Mouse (Mus musculus): ENCODE data around the gene Arid1a. TPM values are rescaled to one million over a fixed set of nuclear protein-coding genes. Genes with fewer than 3 reads are reported as not detected.

The Arid1a gene
- total RNA-seq, 2 experiments from 2014 or later, result 28.2 to 136 TPM

DNA sequence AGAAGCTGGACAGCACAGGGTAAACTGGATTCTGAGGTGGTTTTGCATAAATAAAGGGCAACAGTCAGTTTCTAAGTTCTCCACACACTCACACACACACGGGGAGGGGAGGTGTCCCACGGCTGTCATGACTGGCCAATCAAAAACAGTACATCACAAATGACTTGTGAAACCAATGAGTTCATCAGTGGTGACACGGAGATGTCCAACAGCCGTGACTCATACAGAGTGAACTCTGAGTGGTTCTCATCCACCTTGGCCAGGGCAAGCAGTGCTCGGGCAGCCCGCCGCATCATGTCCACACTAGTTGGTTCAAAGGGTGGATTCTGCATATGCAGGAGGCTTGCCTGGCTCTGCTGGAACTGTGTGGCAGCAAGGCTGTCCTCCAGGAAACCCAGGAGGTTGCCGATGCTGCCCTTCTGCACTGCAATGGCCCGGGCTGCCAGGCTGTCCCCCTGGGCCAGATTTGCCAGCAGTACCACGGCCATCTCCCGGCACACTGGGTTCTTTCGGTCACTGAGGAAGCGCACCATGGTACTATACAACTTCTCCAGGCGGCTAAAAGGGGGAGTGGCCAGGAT lies 76.3 kb downstream of the Arid1a start:
- no peak for ATAC-seq (replicated peaks; ENCODE audit: low FRiP score, low TSS enrichment, poor library complexity, severe bottlenecking)

GRCm38 (mm10) chr4:133679629-133680028 lies 76.9 kb downstream of the Arid1a start:
- ATAC-seq (replicated peaks; ENCODE audit: low FRiP score, low TSS enrichment, poor library complexity, severe bottlenecking), result no peak

GRCm38 (mm10) chr4:133677266-133677665 lies 79.3 kb downstream of the Arid1a start:
- no peak for ATAC-seq (replicated peaks; ENCODE audit: low FRiP score, low TSS enrichment, poor library complexity, severe bottlenecking)

GRCm38 (mm10) chr4:133676189-133676588 lies 80.4 kb downstream of the Arid1a start:
- no peak for ATAC-seq (replicated peaks; ENCODE audit: low FRiP score, low TSS enrichment, poor library complexity, severe bottlenecking)

GRCm38 (mm10) chr4:133675594-133676016 lies 81.0 kb downstream of the Arid1a start:
- no peak for ATAC-seq (replicated peaks; ENCODE audit: low FRiP score, low TSS enrichment, poor library complexity, severe bottlenecking)

GRCm38 (mm10) chr4:133674331-133674695 lies 82.3 kb downstream of the Arid1a start:
- no peak for ATAC-seq (replicated peaks; ENCODE audit: low FRiP score, low TSS enrichment, poor library complexity, severe bottlenecking)

DNA sequence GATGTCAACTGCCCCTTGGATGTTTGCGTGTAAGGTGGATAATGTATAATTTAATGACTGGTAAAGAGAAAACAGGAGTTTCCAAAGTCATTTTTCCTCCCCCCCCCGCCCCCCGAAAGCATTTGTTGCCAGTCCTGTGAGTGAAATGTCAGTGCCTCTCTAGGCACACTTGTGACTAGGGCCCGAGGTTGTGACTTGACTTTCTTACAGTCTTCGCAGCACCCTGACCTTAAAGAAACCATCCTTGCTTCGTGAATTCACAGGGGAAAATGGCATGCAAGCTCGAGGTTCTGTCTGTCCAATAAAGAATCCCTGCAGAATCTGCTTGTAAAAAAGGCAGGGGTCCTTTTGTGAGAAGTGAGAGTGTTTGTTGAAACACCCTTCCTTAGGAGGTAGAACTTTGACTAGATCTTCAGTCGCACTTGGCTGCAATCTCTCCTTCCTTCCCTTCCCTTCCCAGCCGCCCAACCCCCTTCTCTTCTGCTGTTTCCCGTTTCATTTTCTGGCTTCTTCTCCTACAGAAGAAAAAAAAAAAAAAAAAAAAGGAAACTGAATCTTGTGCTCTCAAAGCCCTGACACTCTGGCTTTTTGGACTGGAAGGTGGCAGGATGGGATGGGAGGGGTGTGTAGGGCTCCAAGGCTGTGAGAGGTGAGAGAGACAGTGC lies 82.8 kb downstream of the Arid1a start:
- 0 out of 2 replicates have a peak, but pooled peaks have one; percentile 1 for ATAC-seq (replicated peaks; ENCODE audit: low FRiP score, low TSS enrichment, poor library complexity, severe bottlenecking)

DNA sequence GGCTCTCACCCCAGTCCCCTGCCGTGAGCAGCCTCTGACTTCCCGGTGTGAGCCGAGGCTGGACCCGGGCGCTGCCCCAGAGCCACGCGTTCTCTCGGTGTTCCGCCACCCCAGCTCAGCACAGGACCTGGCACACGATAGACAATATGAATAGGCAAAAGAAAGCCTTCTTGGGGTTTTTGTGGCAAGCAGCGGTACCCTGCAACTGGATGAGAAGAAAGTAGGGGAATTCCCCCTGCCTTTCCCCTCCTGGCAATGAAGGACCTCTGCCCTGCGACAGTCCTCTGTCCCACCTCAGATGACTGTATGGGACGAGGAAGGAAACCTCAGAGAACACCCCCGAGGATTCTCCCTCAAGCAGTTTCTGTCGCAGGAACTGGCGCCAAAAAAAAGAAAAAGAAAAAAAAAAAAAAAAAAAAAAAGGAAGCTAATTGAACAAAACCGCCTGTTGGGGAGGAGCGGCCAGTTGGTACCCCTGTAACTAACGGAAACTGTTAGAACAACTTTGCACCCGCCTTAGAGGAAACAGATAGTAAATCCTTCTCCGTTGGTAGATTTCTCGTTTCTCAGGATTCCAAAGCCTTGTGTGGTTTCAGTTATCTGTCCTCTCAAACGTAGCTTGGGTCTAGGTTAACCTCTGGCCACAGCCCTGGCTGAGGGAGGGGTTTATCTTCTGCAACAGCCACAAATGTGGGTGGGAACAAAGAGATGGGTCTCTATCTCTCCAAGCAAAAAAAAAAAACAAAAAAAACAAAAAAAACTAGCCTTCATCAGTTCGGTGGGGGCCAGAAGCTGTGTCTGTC lies 83.5 kb downstream of the Arid1a start:
- peak; percentile 64 for ATAC-seq (replicated peaks; ENCODE audit: low FRiP score, low TSS enrichment, poor library complexity, severe bottlenecking)

DNA sequence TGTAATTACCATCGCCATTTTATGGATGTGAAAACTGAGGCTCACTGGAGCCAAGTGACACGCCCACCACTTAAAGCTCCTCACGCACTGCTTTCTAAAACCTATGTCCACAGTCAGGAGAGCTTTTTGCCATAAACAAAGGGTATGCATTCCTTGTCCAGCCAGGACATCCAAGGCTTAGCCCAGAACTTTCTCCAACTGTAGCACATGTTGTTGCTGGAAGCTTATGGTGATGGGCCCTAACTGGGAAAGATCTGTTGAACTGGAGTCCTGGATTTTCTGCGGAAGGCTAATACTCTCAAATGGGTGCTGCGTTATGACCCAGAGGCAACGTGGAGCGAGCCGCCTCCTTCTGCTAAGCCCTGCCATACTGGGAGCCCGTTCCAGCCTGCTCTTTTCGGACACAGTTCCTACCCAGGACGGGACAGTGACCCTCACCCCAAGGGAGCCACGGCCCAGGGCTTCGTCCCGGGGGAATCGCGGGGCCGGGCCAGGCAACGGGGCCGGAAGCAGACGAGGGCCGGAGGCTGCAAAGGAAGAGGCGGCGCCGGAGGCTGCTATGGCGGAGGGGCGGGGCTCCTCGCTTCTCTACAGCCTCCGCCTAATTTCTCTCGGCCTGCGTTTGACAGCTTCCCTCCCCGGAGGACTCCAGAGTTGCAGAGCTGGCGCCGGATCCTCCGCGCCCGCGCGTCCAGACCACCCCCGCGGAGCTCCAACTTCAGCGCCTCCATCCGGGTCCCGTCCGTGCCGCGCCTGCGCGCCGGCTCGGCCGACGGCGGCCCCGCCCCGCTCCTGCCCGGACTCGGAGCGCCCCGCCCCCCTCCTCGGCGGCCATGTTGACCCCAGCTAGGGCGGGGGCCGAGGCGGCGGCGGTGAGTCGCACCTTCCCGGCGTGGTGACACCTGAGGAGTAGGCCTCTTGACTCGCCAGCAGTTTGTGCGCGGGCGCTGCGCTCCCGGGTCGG lies 84.4 kb downstream of the Arid1a start, which contains the start of gene Pigv:
Gene Pigv (minus strand): TSS at position 767 of the 964 bp plus-strand sequence.
- ATAC-seq (replicated peaks; ENCODE audit: low FRiP score, low TSS enrichment, poor library complexity, severe bottlenecking), result peak; percentile 50

GRCm38 (mm10) chr4:133671184-133671880 lies 85.2 kb downstream of the Arid1a start:
- ATAC-seq (replicated peaks; ENCODE audit: low FRiP score, low TSS enrichment, poor library complexity, severe bottlenecking), result 0 out of 2 replicates have a peak, but pooled peaks have one; percentile 19

DNA sequence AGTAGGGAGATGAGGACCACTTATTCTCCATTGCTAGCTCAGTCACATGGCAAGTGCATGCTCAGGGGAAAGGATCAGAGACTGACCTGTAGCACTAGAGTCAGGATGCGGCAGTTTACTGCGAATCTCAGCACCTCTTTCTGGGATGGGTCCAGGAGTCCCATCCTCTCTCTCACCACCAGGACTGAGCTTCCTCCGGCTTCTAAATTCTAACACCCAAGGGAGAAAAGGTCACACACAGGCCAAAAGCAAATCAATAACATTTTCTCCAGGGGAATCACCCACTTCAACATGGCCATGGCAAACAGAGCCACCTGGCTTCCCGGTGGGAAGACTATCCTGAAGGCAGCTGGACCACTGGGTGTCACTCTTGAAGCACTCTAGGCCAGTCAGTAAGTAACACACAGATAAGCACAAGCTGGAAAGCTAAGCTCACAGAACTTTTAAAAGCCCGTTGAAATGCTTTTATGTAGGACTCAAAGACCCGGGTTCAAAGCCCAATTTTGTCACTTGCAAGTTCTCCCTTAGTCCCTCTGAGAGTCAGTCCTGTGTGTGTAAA lies 86.8 kb downstream of the Arid1a start:
- no peak for ATAC-seq (replicated peaks; ENCODE audit: low FRiP score, low TSS enrichment, poor library complexity, severe bottlenecking)

GRCm38 (mm10) chr4:133668537-133668936 lies 88.0 kb downstream of the Arid1a start:
- ATAC-seq (replicated peaks; ENCODE audit: low FRiP score, low TSS enrichment, poor library complexity, severe bottlenecking), result no peak

- ATAC-seq (replicated peaks; ENCODE audit: low FRiP score, low TSS enrichment, poor library complexity, severe bottlenecking), result no peak
These were observed 90.4 kb downstream of the Arid1a start for GRCm38 (mm10) chr4:133666199-133666598.

- no peak for ATAC-seq (replicated peaks; ENCODE audit: low FRiP score, low TSS enrichment, poor library complexity, severe bottlenecking)
These were observed 91.5 kb downstream of the Arid1a start for GRCm38 (mm10) chr4:133665118-133665517.

DNA sequence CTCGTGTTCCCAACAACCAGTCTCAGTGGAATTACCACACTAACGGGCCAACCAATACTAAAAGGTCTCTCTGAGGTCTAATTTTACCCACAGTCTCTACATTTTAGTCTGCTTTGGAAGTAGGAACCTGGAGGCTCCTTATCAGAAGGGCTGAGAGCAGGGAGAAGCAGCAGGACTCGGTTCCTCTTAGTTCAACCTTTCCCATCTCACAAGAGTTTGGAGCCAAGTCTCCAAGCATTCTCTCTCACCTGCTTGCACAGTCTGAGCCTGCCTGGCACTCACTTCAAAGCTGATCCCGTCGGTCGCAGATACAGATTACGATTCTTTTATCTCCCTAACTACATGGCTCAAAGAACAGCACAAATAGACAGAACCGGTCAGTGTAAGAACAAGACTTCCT lies 93.6 kb downstream of the Arid1a start:
- no peak for ATAC-seq (replicated peaks; ENCODE audit: low FRiP score, low TSS enrichment, poor library complexity, severe bottlenecking)

DNA sequence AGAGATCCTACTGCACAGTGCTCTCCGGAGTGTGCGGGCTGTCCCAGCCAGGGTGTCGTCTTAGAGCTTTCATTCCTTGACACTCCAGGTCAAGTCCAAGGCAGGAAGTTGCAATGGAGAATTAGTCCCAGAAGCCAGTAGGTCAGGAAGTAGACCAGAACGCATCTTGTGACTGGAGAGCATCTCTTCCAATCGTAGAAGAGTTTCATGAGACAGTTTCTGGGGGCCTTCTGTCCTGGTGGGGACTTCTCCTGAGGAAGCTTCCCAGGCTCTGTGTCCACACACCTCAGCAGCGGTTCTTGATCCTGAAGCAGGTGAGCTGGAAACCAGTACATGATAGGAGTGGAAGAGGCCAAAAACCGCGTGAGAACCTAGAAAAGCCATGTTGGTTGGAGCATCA lies 94.1 kb downstream of the Arid1a start:
- ATAC-seq (replicated peaks; ENCODE audit: low FRiP score, low TSS enrichment, poor library complexity, severe bottlenecking), result no peak

DNA sequence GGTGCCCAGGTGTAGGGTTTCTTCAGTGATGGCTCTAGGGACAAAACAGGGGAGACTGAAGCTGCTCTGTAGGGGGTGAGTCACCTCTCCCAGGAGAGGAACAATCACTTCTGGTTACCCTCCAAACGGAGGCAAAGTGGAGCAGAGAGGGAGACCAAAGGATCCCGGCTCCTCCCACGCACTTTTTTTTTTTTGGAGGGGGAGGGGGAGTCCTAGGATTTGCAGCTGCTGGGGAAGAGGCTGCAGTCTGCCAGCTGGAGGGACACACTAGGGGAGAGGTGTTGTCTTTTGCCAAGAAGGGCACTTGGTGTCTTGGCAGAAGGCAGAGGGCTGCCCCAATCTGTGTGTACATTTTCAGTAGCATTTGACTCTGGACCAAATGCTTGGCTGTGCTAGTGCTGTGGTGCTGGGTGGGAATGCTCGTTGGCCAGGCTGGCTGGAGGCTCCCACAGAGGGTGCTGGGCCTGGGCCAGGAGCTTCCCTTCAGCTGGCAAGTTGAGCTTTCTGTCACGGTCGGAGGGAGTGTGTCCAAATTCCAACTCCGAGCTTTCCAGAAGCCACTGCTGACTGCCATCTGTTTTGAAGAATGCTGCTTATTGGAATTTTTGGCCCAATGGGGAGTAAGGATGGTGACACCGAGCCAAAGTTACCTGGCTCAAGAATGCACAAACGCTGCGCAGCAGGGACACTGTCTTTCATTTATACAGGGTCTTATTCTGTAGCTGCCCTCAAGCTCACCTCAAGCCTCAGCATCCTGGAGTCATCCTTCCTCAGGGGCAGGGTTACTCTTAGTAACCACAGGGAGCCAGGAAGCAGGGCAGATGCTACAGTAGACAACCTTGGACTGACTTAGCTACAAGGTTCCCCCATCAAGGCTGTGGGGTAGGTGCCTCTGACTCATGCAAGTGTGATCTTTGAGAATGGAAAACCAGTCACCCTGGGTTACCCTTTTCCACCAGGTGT lies 96.1 kb downstream of the Arid1a start:
- ATAC-seq (replicated peaks; ENCODE audit: low FRiP score, low TSS enrichment, poor library complexity, severe bottlenecking), result peak; percentile 47; the same call in 1 of the 2 replicates
